Mouse (Mus musculus) heart, embryonic 10.5 days (tissue): ENCODE data around the gene Grap2. TPM values are rescaled to one million over a fixed set of nuclear protein-coding genes. Genes with fewer than 3 reads are reported as not detected.
"Not testable (repeated sequence)": the region's sequence is repeated elsewhere in the genome, so short reads cannot be mapped to it uniquely, and the experiment has no call there.

Source experiments
- DNase-seq: peaks from one replicate; pipeline ENCODE4 v3.0.0-alpha.2; 2017; ENCODE audit warnings: low spot score
- H3K27ac ChIP-seq: fragments of 300-500 bp; sonication (generic); 2 replicates; pipeline ENCODE4 v1.5.1; 2016; ENCODE audit warnings: mild to moderate bottlenecking
- H3K27me3 ChIP-seq: fragments of 300-500 bp; sonication (generic); 2 replicates; pipeline ENCODE4 v1.6.1; 2016; ENCODE audit warnings: mild to moderate bottlenecking; ENCODE audit not compliant: poor library complexity, insufficient read depth, severe bottlenecking
- H3K36me3 ChIP-seq: fragments of 300-500 bp; sonication (generic); 2 replicates; pipeline ENCODE4 v1.6.1; 2016; ENCODE audit warnings: mild to moderate bottlenecking, moderate library complexity
- H3K4me1 ChIP-seq: fragments of 300-500 bp; sonication (generic); 2 replicates; pipeline ENCODE4 v1.6.1; 2016; ENCODE audit warnings: mild to moderate bottlenecking
- H3K4me3 ChIP-seq: fragments of 300-500 bp; sonication (generic); 2 replicates; pipeline ENCODE4 v1.5.1; 2016; ENCODE audit warnings: mild to moderate bottlenecking, moderate library complexity
- H3K9me3 ChIP-seq: fragments of 300-500 bp; sonication (generic); 2 replicates; pipeline ENCODE4 v1.6.1; 2016; ENCODE audit warnings: mild to moderate bottlenecking, moderate library complexity
- WGBS: fragments of 180-500 bp; shearing (Covaris S2); methylation state at CpG from one replicate; pipeline ENCODE4 v1.1.7; 2016; 5-methylcytosine and 5-hydroxymethylcytosine counted together
- polyA plus RNA-seq: library from polyadenylated mRNA; unstranded; fragments of >200 nt; fragmentation: Nextera tagmentation; extraction: Ambion mirVana; gene quantifications from 2 replicates; pipeline ENCODE4 v1.2.1, GENCODE M21; 2016

Gene Grap2
- polyA plus RNA-seq, 1 experiment from 2014 or later = 5.0 TPM

GRCm38 (mm10) chr15:80571611-80572010, 783 bp upstream of the Grap2 start:
- Histone ChIP-seq H3K27me3 (peaks cover 78% of the 10 kb centered on the region), H3K27ac (no peak overlapping the region), H3K4me1 (no peaks in the 10 kb centered on the region), H3K4me3 (no peak overlapping the region; the same call in 1 of the 2 replicates), H3K9me3 (no peaks in the 10 kb centered on the region), H3K36me3 (no peaks in the 10 kb centered on the region)
- 57% methylated on average over 7 of the region's 7 CpGs for whole genome bisulfite sequencing
- peak; percentile 55 for DNase-seq

- Histone ChIP-seq H3K9me3 (no peaks in the 10 kb centered on the region), H3K4me1 (0 out of 2 replicates have a peak, but pooled peaks cover 7% of the 10 kb centered on the region), H3K36me3 (no peaks in the 10 kb centered on the region), H3K27me3 (peaks cover 77% of the 10 kb centered on the region), H3K4me3 (no peak overlapping the region), H3K27ac (no peak overlapping the region)
- WGBS = 68% methylated on average over 9 of the region's 9 CpGs
- DNase-seq = peak; percentile 16
Observed at GRCm38 (mm10) chr15:80572811-80573520, 572 bp downstream of the Grap2 start.

GRCm38 (mm10) chr15:80574211-80575040, 2.0 kb downstream of the Grap2 start:
- WGBS = 89% methylated on average over 17 of the region's 17 CpGs

GRCm38 (mm10) chr15:80575817-80576370, 3.5 kb downstream of the Grap2 start:
- H3K27me3 ChIP-seq = peaks cover 72% of the 10 kb centered on the region
- WGBS = 92% methylated on average over 13 of the region's 13 CpGs
- H3K36me3 ChIP-seq = no peaks in the 10 kb centered on the region

More at GRCm38 (mm10) chr15:80574211-80575040, 2.0 kb downstream of the Grap2 start:
- DNase-seq = peak; percentile 54
- H3K4me3 ChIP-seq = no peak overlapping the region
- no peaks in the 10 kb centered on the region for H3K9me3 ChIP-seq
- H3K36me3 ChIP-seq = no peaks in the 10 kb centered on the region
- no peak overlapping the region for H3K27ac ChIP-seq
- H3K4me1 ChIP-seq = peaks cover 14% of the 10 kb centered on the region; the same call in 1 of the 2 replicates
- peaks cover 77% of the 10 kb centered on the region for H3K27me3 ChIP-seq

GRCm38 (mm10) chr15:80576415-80576994, 4.1 kb downstream of the Grap2 start:
- no peak for DNase-seq
- Histone ChIP-seq H3K4me3 (no peak overlapping the region), H3K9me3 (no peaks in the 10 kb centered on the region), H3K36me3 (no peaks in the 10 kb centered on the region), H3K27me3 (peaks cover 70% of the 10 kb centered on the region), H3K4me1 (peaks cover 14% of the 10 kb centered on the region; the same call in 1 of the 2 replicates), H3K27ac (no peak overlapping the region)
- WGBS = 80% methylated on average over 11 of the region's 11 CpGs

More at GRCm38 (mm10) chr15:80575817-80576370, 3.5 kb downstream of the Grap2 start:
- no peak overlapping the region for H3K27ac ChIP-seq
- H3K4me1 ChIP-seq = peaks cover 14% of the 10 kb centered on the region; the same call in 1 of the 2 replicates
- no peaks in the 10 kb centered on the region for H3K9me3 ChIP-seq
- no peak overlapping the region for H3K4me3 ChIP-seq
- DNase-seq = peak; percentile 47

GRCm38 (mm10) chr15:80577166-80577960, 5.0 kb downstream of the Grap2 start:
- Histone ChIP-seq H3K9me3 (no peaks in the 10 kb centered on the region), H3K4me3 (peak overlapping the region; percentile 20), H3K36me3 (no peaks in the 10 kb centered on the region), H3K27ac (no peak overlapping the region), H3K4me1 (peaks cover 14% of the 10 kb centered on the region; the same call in 1 of the 2 replicates), H3K27me3 (peaks cover 70% of the 10 kb centered on the region)
- WGBS = 9% methylated on average over 22 of the region's 22 CpGs
- DNase-seq = no peak

GRCm38 (mm10) chr15:80579121-80579520, 6.7 kb downstream of the Grap2 start:
- no peak overlapping the region for H3K4me3 ChIP-seq
- no peaks in the 10 kb centered on the region for H3K36me3 ChIP-seq
- peaks cover 21% of the 10 kb centered on the region for H3K4me1 ChIP-seq
- WGBS = 58% methylated on average over 3 of the region's 3 CpGs
- H3K9me3 ChIP-seq = no peaks in the 10 kb centered on the region
- no peak for DNase-seq
- H3K27me3 ChIP-seq = peaks cover 68% of the 10 kb centered on the region
- no peak overlapping the region for H3K27ac ChIP-seq

GRCm38 (mm10) chr15:80580585-80580984, 8.2 kb downstream of the Grap2 start:
- H3K27me3 ChIP-seq = peaks cover 72% of the 10 kb centered on the region
- DNase-seq, H3K9me3 ChIP-seq, H3K4me3 ChIP-seq, H3K27ac ChIP-seq, H3K36me3 ChIP-seq: not testable (repeated sequence)
- peaks cover 21% of the 10 kb centered on the region for H3K4me1 ChIP-seq
- 60% methylated on average over 1 of the region's 1 CpGs for WGBS

GRCm38 (mm10) chr15:80582581-80583495, 10.4 kb downstream of the Grap2 start:
- peaks cover 60% of the 10 kb centered on the region for H3K27me3 ChIP-seq
- H3K36me3 ChIP-seq = no peaks in the 10 kb centered on the region
- peaks cover 15% of the 10 kb centered on the region for H3K4me1 ChIP-seq
- 49% methylated on average over 19 of the region's 20 CpGs for WGBS
- no peak for DNase-seq
- H3K4me3 ChIP-seq = no peak overlapping the region
- no peaks in the 10 kb centered on the region for H3K9me3 ChIP-seq
- H3K27ac ChIP-seq = no peak overlapping the region

- DNase-seq = no peak
- H3K9me3 ChIP-seq = no peaks in the 10 kb centered on the region
- 58% methylated on average over 4 of the region's 4 CpGs for WGBS
- H3K27me3 ChIP-seq = peaks cover 41% of the 10 kb centered on the region
- no peak overlapping the region for H3K4me3 ChIP-seq
- H3K4me1 ChIP-seq = peaks cover 10% of the 10 kb centered on the region; the same call in 1 of the 2 replicates
- no peaks in the 10 kb centered on the region for H3K36me3 ChIP-seq
- no peak overlapping the region for H3K27ac ChIP-seq
Observed at GRCm38 (mm10) chr15:80586296-80586695, 13.9 kb downstream of the Grap2 start.

- Histone ChIP-seq H3K9me3 (no peaks in the 10 kb centered on the region), H3K4me3 (no peak overlapping the region), H3K27ac (no peak overlapping the region), H3K36me3 (no peaks in the 10 kb centered on the region), H3K4me1 (peaks cover 13% of the 10 kb centered on the region; the same call in 1 of the 2 replicates), H3K27me3 (peaks cover 10% of the 10 kb centered on the region; the same call in 1 of the 2 replicates)
- DNase-seq = no peak
- 86% methylated on average over 5 of the region's 5 CpGs for WGBS
Observed at GRCm38 (mm10) chr15:80590641-80591040, 18.2 kb downstream of the Grap2 start.
